Mouse (Mus musculus) gastrocnemius, postnatal 10 days (tissue): Measurements from ENCODE around the gene Rasgrp2. TPM values are rescaled to one million over a fixed set of nuclear protein-coding genes. Genes with fewer than 3 reads are reported as not detected.

Experiments
- DNase-seq: peaks from one replicate; pipeline ENCODE4 v3.0.0; 2021; ENCODE audit warnings: mixed read lengths
- total RNA-seq, 2 experiments: library from RNA; stranded (reverse); gene quantifications; 2 replicates each; pipeline ENCODE4 v1.2.3; 2021

The Rasgrp2 gene
- total RNA-seq, 2 experiments from 2014 or later, result 30.5 to 31.4 TPM

GRCm38 (mm10) chr19:6427653-6428434 lies 28.7 kb downstream of the Rasgrp2 start:
- peak; percentile 57 for DNase-seq

- DNase-seq, result no peak
Measured at GRCm38 (mm10) chr19:6428501-6429200, 29.5 kb downstream of the Rasgrp2 start.

- no peak for DNase-seq
Measured at GRCm38 (mm10) chr19:6443016-6443415, 43.9 kb downstream of the Rasgrp2 start.

GRCm38 (mm10) chr19:6445761-6446423 lies 46.8 kb downstream of the Rasgrp2 start:
- no peak for DNase-seq

GRCm38 (mm10) chr19:6446736-6447437 lies 47.7 kb downstream of the Rasgrp2 start:
- no peak for DNase-seq

GRCm38 (mm10) chr19:6448752-6449151 lies 49.6 kb downstream of the Rasgrp2 start:
- no peak for DNase-seq

- DNase-seq, result no peak
Measured at GRCm38 (mm10) chr19:6449841-6450240, 50.7 kb downstream of the Rasgrp2 start.

GRCm38 (mm10) chr19:6452030-6452494 lies 52.9 kb downstream of the Rasgrp2 start:
- DNase-seq, result peak; percentile 74

GRCm38 (mm10) chr19:6452672-6453310 lies 53.7 kb downstream of the Rasgrp2 start:
- no peak for DNase-seq

- DNase-seq, result peak; percentile 83
Measured at GRCm38 (mm10) chr19:6453349-6453748, 54.2 kb downstream of the Rasgrp2 start.

GRCm38 (mm10) chr19:6454041-6454720 lies 55.0 kb downstream of the Rasgrp2 start:
- DNase-seq, result no peak

GRCm38 (mm10) chr19:6459504-6459903 lies 60.4 kb downstream of the Rasgrp2 start:
- no peak for DNase-seq

- DNase-seq, result no peak
Measured at GRCm38 (mm10) chr19:6462841-6463240, 63.7 kb downstream of the Rasgrp2 start.

GRCm38 (mm10) chr19:6464306-6465071 lies 65.3 kb downstream of the Rasgrp2 start:
- no peak for DNase-seq

Other genes with a start within 250 kb of the Rasgrp2 start
- gene Majin, start 215.0 kb upstream of the Rasgrp2 start, total RNA-seq, result not detected
- gene Gpha2, start 173.0 kb upstream of the Rasgrp2 start, total RNA-seq, result not detected
- 10 to 100 TPM; 24.3 to 25.4 TPM for gene Ppp2r5b, start 163.5 kb upstream of the Rasgrp2 start, total RNA-seq
- gene Atg2a, start 157.7 kb upstream of the Rasgrp2 start, total RNA-seq, result 10 to 100 TPM; 13.2 to 15.0 TPM
- 10 to 100 TPM; 54.0 to 64.8 TPM for gene Ehd1, start 122.6 kb upstream of the Rasgrp2 start, total RNA-seq
- gene Cdc42bpg, start 92.9 kb upstream of the Rasgrp2 start, total RNA-seq, result 1 to 10 TPM; 4.2 to 4.5 TPM
- 10 to 100 TPM; 11.3 to 12.9 TPM for gene Men1, start 64.4 kb upstream of the Rasgrp2 start, total RNA-seq
- 10 to 100 TPM; 11.9 to 19.3 TPM for gene Map4k2, start 58.2 kb upstream of the Rasgrp2 start, total RNA-seq
- 100 to 1,000 TPM in 1 of 2 experiments, 10 to 100 TPM in 1; 88.6 to 123 TPM for gene Sf1, start 35.6 kb upstream of the Rasgrp2 start, total RNA-seq
- 1,000 to 10,000 TPM; 3,066 to 3,425 TPM for gene Pygm, start 14.9 kb upstream of the Rasgrp2 start, total RNA-seq
- 1 to 10 TPM; 3.1 to 3.3 TPM for gene Nrxn2, start 19.4 kb downstream of the Rasgrp2 start, total RNA-seq
- not detected for gene Slc22a12, start 143.7 kb downstream of the Rasgrp2 start, total RNA-seq